Mouse (Mus musculus): ENCODE data around the gene Sh3bp2. TPM values are rescaled to one million over a fixed set of nuclear protein-coding genes. Genes with fewer than 3 reads are reported as not detected.

The Sh3bp2 gene
- total RNA-seq (2022) = 10 to 100 TPM in 2 of 4 experiments, 1 to 10 TPM in 2; 3.8 to 13.5 (median 8.5) TPM

GRCm38 (mm10) chr5:34525663-34526476 lies at the start of gene Sh3bp2:
Gene Sh3bp2, plus strand, starts transcription at chr5:34525838.
- peak; percentile 73 to 79 for DNase-seq (ENCODE audit: low spot score in 2 of 2)

GRCm38 (mm10) chr5:34480926-34481325 lies 44.7 kb upstream of the Sh3bp2 start:
- DNase-seq (ENCODE audit: low spot score in 2 of 2) = no peak

GRCm38 (mm10) chr5:34485731-34486130 lies 39.9 kb upstream of the Sh3bp2 start:
- no peak for DNase-seq (ENCODE audit: low spot score in 2 of 2)

GRCm38 (mm10) chr5:34487320-34488090 lies 38.1 kb upstream of the Sh3bp2 start:
- no peak for DNase-seq (ENCODE audit: low spot score in 2 of 2)

- DNase-seq (ENCODE audit: low spot score in 2 of 2) = no peak
Measured at GRCm38 (mm10) chr5:34488741-34489417, 36.8 kb upstream of the Sh3bp2 start.

- no peak for DNase-seq (ENCODE audit: low spot score in 2 of 2)
Measured at GRCm38 (mm10) chr5:34489418-34489787, 36.2 kb upstream of the Sh3bp2 start.

- DNase-seq (ENCODE audit: low spot score in 2 of 2) = no peak
Measured at GRCm38 (mm10) chr5:34496745-34497144, 28.9 kb upstream of the Sh3bp2 start.

GRCm38 (mm10) chr5:34500886-34501285 lies 24.8 kb upstream of the Sh3bp2 start:
- no peak for DNase-seq (ENCODE audit: low spot score in 2 of 2)

GRCm38 (mm10) chr5:34501588-34501987 lies 24.1 kb upstream of the Sh3bp2 start:
- DNase-seq (ENCODE audit: low spot score in 2 of 2) = no peak

GRCm38 (mm10) chr5:34502411-34502810 lies 23.2 kb upstream of the Sh3bp2 start:
- DNase-seq (ENCODE audit: low spot score in 2 of 2) = no peak

- no peak for DNase-seq (ENCODE audit: low spot score in 2 of 2)
Measured at GRCm38 (mm10) chr5:34502821-34503220, 22.8 kb upstream of the Sh3bp2 start.

- no peak for DNase-seq (ENCODE audit: low spot score in 2 of 2)
Measured at GRCm38 (mm10) chr5:34512486-34512885, 13.2 kb upstream of the Sh3bp2 start.

GRCm38 (mm10) chr5:34513466-34514217 lies 12.0 kb upstream of the Sh3bp2 start, which contains the start of gene Tnip2:
Gene Tnip2, minus strand, starts transcription at chr5:34513991.
- DNase-seq (ENCODE audit: low spot score in 2 of 2) = peak; percentile 89 to 90

GRCm38 (mm10) chr5:34514218-34514566 lies 11.4 kb upstream of the Sh3bp2 start:
- DNase-seq (ENCODE audit: low spot score in 2 of 2) = no peak

GRCm38 (mm10) chr5:34515096-34515495 lies 10.5 kb upstream of the Sh3bp2 start:
- no peak for DNase-seq (ENCODE audit: low spot score in 2 of 2)

GRCm38 (mm10) chr5:34517913-34518312 lies 7.7 kb upstream of the Sh3bp2 start:
- DNase-seq (ENCODE audit: low spot score in 2 of 2) = peak; percentile 58 to 79

GRCm38 (mm10) chr5:34519389-34519910 lies 6.2 kb upstream of the Sh3bp2 start:
- no peak for DNase-seq (ENCODE audit: low spot score in 2 of 2)

- DNase-seq (ENCODE audit: low spot score in 2 of 2) = no peak
Measured at GRCm38 (mm10) chr5:34520458-34521209, 5.0 kb upstream of the Sh3bp2 start.

GRCm38 (mm10) chr5:34521337-34521736 lies 4.3 kb upstream of the Sh3bp2 start:
- no peak for DNase-seq (ENCODE audit: low spot score in 2 of 2)

- no peak for DNase-seq (ENCODE audit: low spot score in 2 of 2)
Measured at GRCm38 (mm10) chr5:34523958-34524485, 1.6 kb upstream of the Sh3bp2 start.
